Mouse (Mus musculus) layer of hippocampus, postnatal 10 days (tissue): Measurements from ENCODE around the gene Cept1. TPM values are rescaled to one million over a fixed set of nuclear protein-coding genes. Genes with fewer than 3 reads are reported as not detected.

Experiments used
- total RNA-seq, 2 experiments: library from RNA; stranded (reverse); gene quantifications; 2 replicates each; pipeline ENCODE4 v1.2.3; 2021

Cept1 gene
- total RNA-seq, 2 experiments from 2014 or later, result 35.8 to 38.8 TPM

Other genes starting within 250 kb of the Cept1 start
- gene Chil6, start 141.6 kb downstream of the Cept1 start, total RNA-seq, result not detected
- gene Dennd2d, start 65.4 kb downstream of the Cept1 start, total RNA-seq, result under 1 TPM; 0.27 to 0.46 TPM
- gene Dram2, start within 50 bp of the Cept1 start, total RNA-seq, result 10 to 100 TPM; 44.5 to 48.5 TPM
- gene Lrif1, start 137.2 kb upstream of the Cept1 start, total RNA-seq, result 10 to 100 TPM; 20.5 to 21.3 TPM
- 1 to 10 TPM; 7.5 to 8.3 TPM for gene Cd53, start 242.3 kb upstream of the Cept1 start, total RNA-seq